Mouse (Mus musculus) liver, adult (tissue): ENCODE data around the gene Rftn1.

Experiments used
- GATA4 ChIP-seq: IDR thresholded peaks from 2 replicates; pipeline ENCODE4 v1.6.1; 2014; ENCODE audit warnings: mild to moderate bottlenecking, low read length; ENCODE audit not compliant: insufficient replicate concordance

Rftn1 gene

DNA sequence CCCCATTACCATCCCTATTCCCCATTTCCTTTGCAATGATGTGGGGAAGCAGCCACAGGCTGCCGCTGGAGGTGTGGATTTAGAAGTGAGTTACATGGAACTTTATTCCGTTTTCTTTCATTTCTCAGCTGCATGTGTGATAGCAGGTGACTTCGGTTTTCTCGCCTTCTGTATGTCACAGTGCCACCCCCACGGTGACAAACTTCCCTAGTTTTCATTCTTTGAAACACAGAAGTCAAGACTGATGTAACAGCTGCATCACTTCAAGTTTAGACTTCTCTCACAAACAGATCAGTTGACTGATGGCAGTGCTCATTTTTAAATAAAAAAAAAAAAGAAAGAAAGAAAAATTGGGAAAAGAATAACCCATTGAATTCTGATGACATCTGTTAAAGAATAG lies 121.3 kb downstream of the Rftn1 start:
- TF ChIP-seq GATA4 = no peak

DNA sequence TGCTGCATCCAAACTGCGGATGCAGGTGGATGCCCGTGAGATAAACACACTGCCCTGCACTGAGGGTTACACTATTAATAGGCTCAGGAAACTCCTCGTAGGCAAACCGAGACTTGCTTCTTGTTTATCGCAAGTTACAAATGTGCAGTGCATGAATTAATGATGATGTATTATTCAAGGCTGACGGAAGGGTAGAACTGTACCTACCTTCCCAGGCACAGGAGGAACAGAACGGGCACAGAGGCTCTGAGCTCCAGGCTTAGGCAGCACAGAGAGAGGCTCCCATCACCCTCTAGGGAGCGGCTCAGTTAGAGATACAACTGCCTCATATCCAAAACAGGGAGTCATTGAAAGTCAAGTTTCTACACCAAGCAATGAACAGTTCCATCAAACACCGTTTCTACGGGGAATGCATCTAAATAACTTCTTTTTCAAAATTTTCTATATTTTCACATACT lies 121.8 kb downstream of the Rftn1 start:
- no peak for TF ChIP-seq GATA4

DNA sequence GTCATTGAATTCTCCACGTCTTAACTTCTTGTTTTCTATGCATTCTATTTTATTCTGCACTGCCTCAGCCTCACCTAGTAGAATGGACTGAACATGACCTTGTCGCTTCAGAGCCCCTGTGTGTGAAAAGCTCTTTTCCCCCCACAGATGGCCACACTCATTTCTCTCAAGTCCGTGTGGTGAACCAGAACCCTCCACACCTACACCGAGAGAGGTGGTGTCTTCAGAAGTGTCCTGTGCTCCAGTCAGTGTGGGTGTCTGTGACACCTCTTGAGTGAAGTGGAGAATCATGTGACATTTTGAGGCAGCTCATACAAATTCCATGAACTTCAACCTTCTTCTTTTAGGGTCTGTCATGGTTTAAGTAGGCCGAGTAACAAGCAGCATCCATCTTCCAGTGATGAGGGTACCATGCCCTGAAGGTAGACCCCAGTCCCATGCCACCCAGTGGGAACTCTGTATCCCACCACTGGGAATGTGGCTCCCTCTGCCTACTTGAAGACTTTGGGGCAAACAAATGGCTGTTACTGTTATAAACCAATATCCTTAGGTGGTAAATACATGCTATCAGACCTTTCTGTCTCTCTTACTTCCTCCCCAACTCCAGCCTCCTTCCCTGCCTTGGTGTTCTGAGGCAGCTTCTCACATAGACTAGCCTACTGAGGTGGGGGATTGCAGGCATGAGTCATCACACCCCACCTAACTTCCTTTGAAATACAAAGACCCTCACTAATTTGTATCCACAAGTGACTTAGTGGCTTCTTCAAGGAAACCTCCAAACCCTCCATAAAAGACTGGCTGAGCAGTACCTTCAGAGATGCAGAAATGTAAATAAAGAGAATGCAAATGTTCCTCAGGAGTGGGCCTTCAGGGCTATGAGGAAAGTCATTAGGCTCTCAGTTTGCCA lies 122.4 kb downstream of the Rftn1 start:
- TF ChIP-seq GATA4 = no peak

DNA sequence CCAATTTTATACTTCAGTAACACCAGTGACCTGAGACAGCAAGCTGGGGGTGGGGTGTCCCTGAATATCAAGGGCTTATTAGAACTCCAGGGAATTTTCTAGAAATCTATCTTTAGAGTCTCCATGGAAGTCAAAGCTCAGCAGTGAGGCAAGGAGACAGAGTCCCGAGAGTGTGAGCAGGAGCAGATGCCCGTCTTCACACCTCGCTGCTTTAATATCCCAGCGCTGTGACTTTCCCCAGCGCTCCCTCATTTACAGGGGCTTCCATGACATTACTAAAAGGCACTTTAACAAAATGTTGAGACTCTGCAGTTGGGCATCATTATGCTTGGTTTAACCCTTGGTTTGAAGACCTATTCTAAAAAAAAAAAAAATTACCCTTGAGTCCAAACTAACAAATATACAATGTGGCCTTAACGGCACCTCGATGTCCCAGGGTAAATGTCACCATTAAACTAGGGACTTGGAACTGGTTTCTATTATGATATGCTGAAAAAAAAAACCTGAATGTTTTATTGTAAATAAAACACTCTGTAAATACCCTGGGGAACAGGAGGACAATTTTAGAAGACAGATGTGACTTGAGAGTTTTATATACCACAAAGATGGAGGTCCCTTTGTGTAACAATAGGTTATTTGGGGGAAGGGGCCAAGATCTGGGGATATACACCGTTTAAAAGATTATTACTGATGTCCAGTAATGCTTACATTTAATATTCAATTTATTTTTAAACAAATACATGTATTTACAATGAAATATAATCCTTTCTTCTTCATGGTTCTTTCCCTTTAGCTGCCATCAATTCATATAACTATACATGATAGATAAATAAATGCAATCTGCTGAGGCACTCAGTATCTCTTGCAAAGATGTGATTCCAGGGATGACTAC lies 123.4 kb downstream of the Rftn1 start:
- TF ChIP-seq GATA4 = no peak

DNA sequence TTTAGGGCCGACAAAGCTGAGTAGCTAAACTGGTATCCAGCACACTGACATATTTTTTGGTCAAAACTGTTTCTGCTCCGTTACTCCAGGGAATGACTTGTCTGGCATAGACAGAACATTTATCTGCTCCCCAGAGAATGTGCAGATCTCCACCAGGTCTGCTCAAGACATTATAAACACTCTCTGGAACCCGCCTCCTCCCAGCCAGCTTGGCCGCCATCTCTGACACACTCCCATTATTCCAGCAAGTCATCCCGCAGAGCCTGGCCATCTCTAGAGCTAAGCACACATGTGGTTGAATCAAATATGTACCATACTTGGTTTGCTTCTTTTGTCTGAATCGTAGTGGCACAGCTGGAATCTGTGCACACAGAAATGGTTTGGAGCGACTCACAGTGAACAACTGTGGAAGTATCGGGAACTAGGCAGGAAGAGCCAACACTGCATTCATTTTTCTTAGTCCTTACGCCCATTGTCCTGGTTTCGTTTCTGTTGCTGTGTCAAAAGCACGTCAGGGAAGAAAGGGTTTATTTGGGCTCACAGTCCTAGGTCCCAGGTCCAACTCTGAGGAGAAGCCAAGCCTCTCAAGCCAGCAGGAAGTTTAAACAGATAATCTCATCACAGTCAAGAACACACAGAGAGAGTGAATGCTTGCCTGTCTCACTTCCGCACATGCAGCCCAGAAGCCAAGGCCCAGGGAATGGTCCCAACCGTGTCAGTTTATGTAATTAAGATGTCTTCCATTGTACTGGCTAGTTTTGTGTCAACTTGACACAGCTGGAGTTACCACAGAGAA lies 126.4 kb downstream of the Rftn1 start:
- no peak for TF ChIP-seq GATA4

DNA sequence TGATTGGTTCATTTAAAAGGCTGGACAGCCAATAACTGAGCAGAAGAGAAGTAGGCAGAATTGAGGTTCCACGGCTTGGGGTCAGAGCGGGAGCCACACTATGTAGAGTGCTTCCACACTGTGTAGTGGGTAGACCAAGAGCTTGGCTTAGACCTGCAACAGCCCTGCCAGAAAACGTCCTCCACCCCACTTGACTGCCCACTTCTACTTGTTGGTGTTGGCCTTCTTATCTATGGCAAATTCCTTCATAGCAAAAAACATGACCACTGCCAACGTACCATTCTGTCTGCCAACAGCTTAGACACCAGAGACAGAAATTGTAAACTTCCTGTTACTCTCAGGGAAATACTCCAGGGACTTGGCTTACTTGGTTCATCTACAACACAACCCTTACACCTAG lies 127.8 kb downstream of the Rftn1 start:
- TF ChIP-seq GATA4 = no peak

DNA sequence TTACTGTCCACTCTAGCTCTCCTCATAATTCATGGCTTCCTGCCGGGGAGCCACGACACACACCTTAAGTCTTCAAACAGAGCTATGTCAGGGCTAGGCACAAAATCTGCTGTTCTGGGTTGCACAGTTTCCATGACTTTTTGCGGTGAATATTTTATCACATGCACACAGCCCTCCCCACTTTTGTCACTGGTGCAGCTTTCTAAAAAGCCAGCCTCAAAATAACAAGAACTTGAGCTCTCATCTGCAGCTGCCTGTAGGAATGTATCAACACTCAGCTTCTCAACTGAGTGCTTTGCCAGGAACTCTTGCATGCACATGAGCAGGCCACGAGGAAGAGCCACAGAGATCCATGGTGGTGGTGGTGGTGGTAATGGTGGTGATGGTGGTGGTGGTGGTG lies 129.0 kb downstream of the Rftn1 start:
- TF ChIP-seq GATA4 = no peak

DNA sequence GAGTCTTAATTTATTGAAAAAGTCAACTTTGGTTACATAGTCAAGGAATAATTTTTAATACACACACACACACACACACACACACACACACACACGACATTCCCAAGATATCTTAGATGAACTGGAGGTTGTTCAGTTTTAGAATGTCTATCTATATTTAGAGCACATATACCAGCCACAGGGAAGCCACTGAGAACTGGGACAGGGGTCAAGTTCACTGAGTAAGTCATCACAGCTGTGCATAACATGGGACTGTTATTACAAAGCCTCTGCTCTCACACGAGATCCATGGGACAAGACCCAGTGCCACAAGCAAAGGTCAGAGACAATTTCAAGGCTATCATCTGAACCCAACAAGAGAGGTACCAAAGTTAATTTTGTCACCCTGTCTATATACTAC lies 130.3 kb downstream of the Rftn1 start:
- no peak for TF ChIP-seq GATA4

DNA sequence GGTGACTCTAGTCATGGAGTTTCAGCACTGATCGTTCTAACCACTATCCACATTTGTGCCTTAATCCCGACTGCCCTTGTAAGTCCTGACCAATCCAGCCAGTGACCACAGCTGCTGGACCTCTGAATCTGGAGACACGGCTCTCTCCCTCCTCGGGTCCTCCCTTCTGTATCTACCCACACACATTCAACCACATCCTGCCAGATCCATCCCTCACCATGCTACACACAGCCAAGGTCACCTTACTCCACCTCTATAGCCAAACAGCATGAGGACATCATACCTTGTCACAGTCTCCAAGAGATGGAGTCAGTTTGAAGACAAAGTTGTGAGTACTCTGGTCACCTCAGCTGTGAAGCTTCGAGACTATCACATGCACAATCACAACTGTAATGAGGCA lies 131.1 kb downstream of the Rftn1 start:
- no peak for TF ChIP-seq GATA4

DNA sequence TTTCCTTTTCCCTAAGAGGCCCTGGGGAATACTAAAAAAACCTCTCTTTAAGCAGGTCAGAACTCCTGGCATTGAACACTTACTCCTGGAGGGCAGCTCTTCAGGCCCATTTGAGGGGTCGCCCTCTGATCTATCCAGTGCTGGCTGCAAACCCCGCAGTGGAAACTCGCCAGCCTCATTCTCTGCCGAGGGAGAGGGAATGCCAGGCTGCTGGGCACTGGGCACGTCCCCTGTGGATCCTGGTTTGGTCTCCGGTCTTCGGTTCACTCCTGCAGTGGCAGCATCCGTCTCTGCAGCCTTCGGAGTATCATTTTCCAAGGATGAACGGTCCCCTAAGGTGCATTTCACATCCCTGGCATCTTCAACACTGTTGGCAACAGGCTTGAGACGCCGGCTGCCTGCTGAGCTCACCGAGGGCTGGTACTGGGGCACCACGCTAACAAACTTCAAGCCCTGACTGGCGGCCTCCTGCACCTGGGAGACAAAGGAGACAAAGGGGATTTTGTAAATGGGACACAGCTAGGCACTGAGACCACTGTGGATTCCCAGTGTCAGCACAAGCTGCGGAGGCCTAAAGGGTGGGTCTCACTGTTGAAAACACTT lies 135.2 kb downstream of the Rftn1 start:
- no peak for TF ChIP-seq GATA4

DNA sequence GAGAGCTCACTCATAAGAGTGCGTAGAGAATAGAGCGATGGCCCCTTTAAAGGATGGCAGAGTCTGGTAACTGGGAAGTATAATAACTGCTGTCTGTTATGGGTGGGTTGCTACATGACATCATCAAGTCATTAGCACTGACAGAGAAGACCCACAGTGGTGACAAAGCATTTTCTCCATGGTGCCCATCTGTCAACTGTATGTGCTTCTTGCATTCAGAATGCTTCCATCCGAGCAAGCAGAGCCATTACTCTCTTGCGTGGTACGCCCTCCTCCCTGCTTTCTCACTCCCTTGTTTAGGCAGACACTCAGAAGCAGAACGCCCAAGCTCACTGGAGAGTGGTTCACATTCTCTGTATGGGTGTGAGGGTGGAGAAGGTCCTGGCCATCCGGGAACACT lies 135.9 kb downstream of the Rftn1 start:
- no peak for TF ChIP-seq GATA4

DNA sequence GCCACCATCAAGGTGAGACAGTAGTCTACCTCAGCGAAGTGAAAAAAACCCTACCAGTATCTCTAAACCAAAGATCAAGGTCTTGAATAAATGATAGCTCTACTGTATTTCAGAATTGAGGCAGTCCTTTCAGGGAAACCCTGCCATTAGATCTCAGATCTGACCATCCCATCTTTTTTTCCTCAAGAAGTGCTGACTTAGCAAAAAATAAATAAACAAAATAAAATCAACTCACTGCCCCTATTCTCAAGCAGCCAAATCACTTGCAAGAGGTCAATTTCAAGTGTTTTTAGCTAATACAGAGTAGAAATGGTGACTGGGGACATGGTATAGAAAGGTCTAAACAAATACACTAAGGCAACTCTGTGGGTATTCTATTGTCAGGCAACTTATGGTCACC lies 136.5 kb downstream of the Rftn1 start:
- TF ChIP-seq GATA4 = no peak

DNA sequence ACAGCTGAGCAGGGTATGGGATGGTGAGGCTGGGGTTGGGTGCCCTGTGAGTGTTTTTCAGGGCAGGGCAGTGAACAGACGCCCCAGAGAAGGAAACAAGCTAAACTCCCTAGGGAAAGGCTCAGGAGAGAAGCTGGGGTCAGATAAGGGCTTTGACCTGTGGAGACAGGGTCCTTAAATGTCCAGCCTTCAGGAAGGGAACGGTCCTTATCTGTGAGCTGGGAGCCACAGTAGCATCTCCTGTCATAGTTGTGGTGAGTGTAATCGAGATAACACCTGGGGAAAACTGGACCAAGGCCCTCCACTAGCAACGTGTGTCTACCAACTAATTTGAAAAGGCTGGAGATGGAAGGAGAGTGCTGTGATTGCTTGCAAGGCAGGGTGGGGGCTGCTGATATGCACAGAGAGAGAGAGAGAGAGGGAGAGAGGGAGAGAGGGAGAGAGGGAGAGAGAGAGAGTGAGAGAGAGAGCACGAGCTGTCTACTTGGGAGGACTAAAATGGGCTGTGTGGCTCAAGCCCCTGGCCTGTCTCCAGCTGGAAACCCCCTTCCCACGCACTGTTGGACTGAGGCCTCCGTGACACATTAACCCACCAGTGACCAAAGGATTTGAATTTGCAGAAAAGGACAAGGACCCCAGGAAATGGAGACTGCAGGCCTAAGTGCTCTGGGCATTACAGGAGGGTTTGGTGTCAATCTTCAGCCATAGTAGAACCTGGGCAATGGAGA lies 137.6 kb downstream of the Rftn1 start:
- TF ChIP-seq GATA4 = no peak

DNA sequence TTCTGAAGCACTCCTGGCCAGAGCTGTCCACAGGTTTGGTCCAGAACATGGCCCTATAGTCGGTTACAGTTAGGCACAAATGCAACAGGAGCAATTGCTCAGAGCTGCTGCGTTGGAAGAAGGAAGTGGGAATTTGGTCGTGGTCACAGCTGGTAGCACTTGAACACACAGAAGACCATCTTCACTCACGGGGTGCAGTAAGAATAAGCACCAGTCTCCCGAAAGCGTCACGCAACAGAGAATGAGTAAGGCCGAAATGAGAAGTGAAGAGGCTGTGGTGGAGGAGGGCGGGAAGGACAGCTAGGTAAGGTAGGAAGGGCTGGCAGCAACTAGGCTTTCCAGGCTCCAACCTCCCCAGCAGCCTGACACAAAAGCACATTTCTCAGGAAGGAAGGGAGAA lies 140.0 kb downstream of the Rftn1 start:
- TF ChIP-seq GATA4 = no peak

DNA sequence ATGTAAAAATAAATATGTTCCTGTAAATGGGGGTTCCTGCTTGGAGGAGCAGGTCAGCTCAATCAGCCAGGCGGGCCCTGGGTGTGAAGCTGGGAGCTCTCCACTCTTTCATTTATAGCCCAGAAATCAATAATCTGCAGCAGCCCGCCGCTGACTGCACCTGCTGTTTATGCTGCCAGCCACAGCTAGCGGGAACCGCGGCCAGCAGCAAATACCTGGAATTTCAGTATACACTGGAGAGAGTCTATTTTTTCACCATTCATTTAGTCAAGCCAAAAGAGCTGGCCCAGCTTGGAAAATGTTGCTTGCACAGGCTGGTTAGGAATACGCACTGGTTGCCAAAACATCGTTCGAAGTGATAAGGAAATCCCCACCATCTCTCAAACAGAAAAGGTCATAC lies 142.3 kb downstream of the Rftn1 start:
- TF ChIP-seq GATA4 = no peak

DNA sequence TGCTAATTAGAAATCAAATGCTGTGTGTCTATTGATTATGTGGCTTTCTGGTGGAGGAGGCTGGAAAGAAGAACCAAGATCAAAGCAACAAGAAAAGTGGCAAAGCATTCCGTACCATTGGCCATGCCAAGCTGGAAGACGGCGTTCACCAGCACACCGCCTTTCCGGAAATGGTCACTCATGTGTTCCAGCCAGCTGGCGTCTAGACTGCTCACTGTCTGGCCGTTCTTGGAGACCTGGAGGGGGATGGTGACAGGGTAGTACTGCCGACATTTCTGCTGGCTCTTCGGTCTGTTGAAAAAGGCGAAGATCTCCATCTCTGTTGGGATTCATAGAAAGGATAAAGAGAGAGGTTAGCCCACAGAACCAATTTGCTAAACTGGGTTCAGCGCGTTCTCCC lies 143.3 kb downstream of the Rftn1 start:
- no peak for TF ChIP-seq GATA4
